Mouse (Mus musculus): Measurements from ENCODE around the gene Epha10. TPM values are rescaled to one million over a fixed set of nuclear protein-coding genes. Genes with fewer than 3 reads are reported as not detected.
A peak's percentile ranks its signal among the peaks of the same experiment; 100 is the strongest.

Epha10 gene
- polyA plus RNA-seq, 1 experiment from 2014 or later = 9.3 TPM

GRCm38 (mm10) chr4:124850933-124851658 lies 29.6 kb upstream of the Epha10 start, which contains the start of gene 1110065P20Rik:
1110065P20Rik (minus strand) TSS chr4:124851196.
- Histone ChIP-seq H3K4me2 (ENCODE audit: low read depth, low read length) (peak within 1 kb of the TSS; percentile 86), H3K36me3 (ENCODE audit: control insufficient read depth, insufficient read depth, low read length) (peaks cover 18% of the 10 kb centered on the region), H3K9ac (replicated peaks; ENCODE audit: low read depth, low read length) (peak within 1 kb of the TSS; percentile 86), H3K4me3 (ENCODE audit: low read depth, low read length) (peak within 1 kb of the TSS; percentile 93), H3K9me3 (ENCODE audit: control insufficient read depth, low read length) (no peaks in the 10 kb centered on the region), H3K4me1 (ENCODE audit: control insufficient read depth, insufficient read depth, low read length) (peaks cover 28% of the 10 kb centered on the region), H3K27me3 (ENCODE audit: control insufficient read depth, insufficient read depth, low read length) (no peaks in the 10 kb centered on the region), H3K27ac (ENCODE audit: low read depth, low read length) (peak within 1 kb of the TSS; percentile 95)
- peak; percentile 47 for ATAC-seq (ENCODE audit: low read depth)
- WGBS = under 1% methylated on average over 74 of the region's 75 CpGs

DNA sequence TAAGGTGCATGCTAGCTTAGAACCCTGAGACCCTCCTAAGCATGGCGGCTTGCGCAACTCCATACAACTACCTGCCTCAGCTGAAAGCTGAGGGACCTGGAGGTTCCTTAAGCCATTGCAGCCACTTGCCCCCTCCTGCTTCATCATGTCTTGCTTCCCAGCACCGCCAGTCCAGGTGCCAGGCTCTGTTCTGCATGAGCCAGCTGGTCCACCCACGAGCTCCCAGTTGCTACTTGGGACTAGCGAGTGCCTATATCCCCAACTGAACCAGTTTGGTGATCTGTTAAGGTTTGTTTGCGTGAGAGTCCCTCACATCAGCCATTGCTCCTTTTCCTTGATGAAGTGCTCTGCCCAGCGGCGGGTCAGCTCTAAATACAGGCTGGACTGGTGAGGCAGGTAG lies 24.4 kb upstream of the Epha10 start:
- H3K4me3 ChIP-seq (ENCODE audit: low read depth, low read length) = no peak overlapping the region
- H3K27me3 ChIP-seq (ENCODE audit: control insufficient read depth, insufficient read depth, low read length) = no peaks in the 10 kb centered on the region
- 95% methylated on average over 8 of the region's 8 CpGs for WGBS
- no peak overlapping the region for H3K27ac ChIP-seq (ENCODE audit: low read depth, low read length)
- H3K9me3 ChIP-seq (ENCODE audit: control insufficient read depth, low read length) = no peaks in the 10 kb centered on the region
- peaks cover 20% of the 10 kb centered on the region for H3K4me1 ChIP-seq (ENCODE audit: control insufficient read depth, insufficient read depth, low read length)
- ATAC-seq (ENCODE audit: low read depth) = no peak
- no peak overlapping the region for H3K9ac ChIP-seq (replicated peaks; ENCODE audit: low read depth, low read length)
- H3K36me3 ChIP-seq (ENCODE audit: control insufficient read depth, insufficient read depth, low read length) = peaks cover 42% of the 10 kb centered on the region
- H3K4me2 ChIP-seq (ENCODE audit: low read depth, low read length) = no peak overlapping the region

GRCm38 (mm10) chr4:124858370-124858769 lies 22.3 kb upstream of the Epha10 start:
- no peak overlapping the region for H3K27ac ChIP-seq (ENCODE audit: low read depth, low read length)
- H3K4me3 ChIP-seq (ENCODE audit: low read depth, low read length) = no peak overlapping the region
- H3K9me3 ChIP-seq (ENCODE audit: control insufficient read depth, low read length) = no peaks in the 10 kb centered on the region
- no peak for ATAC-seq (ENCODE audit: low read depth)
- H3K4me2 ChIP-seq (ENCODE audit: low read depth, low read length) = no peak overlapping the region
- peaks cover 18% of the 10 kb centered on the region for H3K4me1 ChIP-seq (ENCODE audit: control insufficient read depth, insufficient read depth, low read length)
- H3K9ac ChIP-seq (replicated peaks; ENCODE audit: low read depth, low read length) = no peak overlapping the region
- 78% methylated on average over 5 of the region's 5 CpGs for WGBS
- H3K27me3 ChIP-seq (ENCODE audit: control insufficient read depth, insufficient read depth, low read length) = no peaks in the 10 kb centered on the region
- H3K36me3 ChIP-seq (ENCODE audit: control insufficient read depth, insufficient read depth, low read length) = peaks cover 42% of the 10 kb centered on the region

- 21% methylated on average over 7 of the region's 7 CpGs for WGBS
- H3K27ac ChIP-seq (ENCODE audit: low read depth, low read length) = no peak overlapping the region
- H3K4me3 ChIP-seq (ENCODE audit: low read depth, low read length) = peak overlapping the region; percentile 78
- H3K4me2 ChIP-seq (ENCODE audit: low read depth, low read length) = peak overlapping the region; percentile 90
- H3K4me1 ChIP-seq (ENCODE audit: control insufficient read depth, insufficient read depth, low read length) = peaks cover 15% of the 10 kb centered on the region
- peaks cover 30% of the 10 kb centered on the region for H3K36me3 ChIP-seq (ENCODE audit: control insufficient read depth, insufficient read depth, low read length)
- H3K9me3 ChIP-seq (ENCODE audit: control insufficient read depth, low read length) = no peaks in the 10 kb centered on the region
- no peak for ATAC-seq (ENCODE audit: low read depth)
- no peaks in the 10 kb centered on the region for H3K27me3 ChIP-seq (ENCODE audit: control insufficient read depth, insufficient read depth, low read length)
- peak overlapping the region; percentile 22; the same call in 1 of the 2 replicates for H3K9ac ChIP-seq (replicated peaks; ENCODE audit: low read depth, low read length)
Measured at GRCm38 (mm10) chr4:124860446-124860845, 20.3 kb upstream of the Epha10 start.

- H3K27ac ChIP-seq (ENCODE audit: low read depth, low read length) = peak within 1 kb of the TSS; percentile 82
- peak within 1 kb of the TSS; percentile 88 for H3K9ac ChIP-seq (replicated peaks; ENCODE audit: low read depth, low read length)
- H3K4me2 ChIP-seq (ENCODE audit: low read depth, low read length) = peak within 1 kb of the TSS; percentile 90
- no peaks in the 10 kb centered on the region for H3K9me3 ChIP-seq (ENCODE audit: control insufficient read depth, low read length)
- peak within 1 kb of the TSS; percentile 78 for H3K4me3 ChIP-seq (ENCODE audit: low read depth, low read length)
- H3K4me1 ChIP-seq (ENCODE audit: control insufficient read depth, insufficient read depth, low read length) = peaks cover 15% of the 10 kb centered on the region
- WGBS = 2% methylated on average over 49 of the region's 77 CpGs
- peaks cover 19% of the 10 kb centered on the region for H3K36me3 ChIP-seq (ENCODE audit: control insufficient read depth, insufficient read depth, low read length)
- no peaks in the 10 kb centered on the region for H3K27me3 ChIP-seq (ENCODE audit: control insufficient read depth, insufficient read depth, low read length)
- ATAC-seq (ENCODE audit: low read depth) = peak; percentile 67
Measured at GRCm38 (mm10) chr4:124861283-124862188, 19.2 kb upstream of the Epha10 start, which contains the start of gene Maneal. Maneal (minus strand) TSS chr4:124862171.

DNA sequence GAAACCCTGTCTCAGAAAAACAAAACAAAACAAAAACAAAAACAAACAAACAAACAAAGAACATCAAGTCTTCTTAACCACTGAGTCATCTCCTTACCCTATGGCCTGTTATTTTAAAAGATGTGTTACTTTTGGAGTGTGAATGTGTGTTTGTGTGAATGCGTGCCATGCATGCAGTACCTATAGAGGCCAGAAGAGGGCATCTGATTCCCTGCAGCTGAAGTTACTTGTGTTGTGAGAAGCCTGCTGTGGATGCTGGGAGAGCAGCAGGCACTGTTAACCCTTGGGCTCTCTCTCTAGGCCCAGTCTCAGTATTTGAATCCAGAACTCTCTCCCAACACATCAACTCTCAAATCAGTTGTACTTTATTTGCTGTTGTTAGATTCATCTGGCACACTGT lies 8.0 kb upstream of the Epha10 start:
- Histone ChIP-seq H3K36me3 (ENCODE audit: control insufficient read depth, insufficient read depth, low read length) (no peaks in the 10 kb centered on the region), H3K27ac (ENCODE audit: low read depth, low read length) (no peak overlapping the region), H3K9me3 (ENCODE audit: control insufficient read depth, low read length) (no peaks in the 10 kb centered on the region), H3K9ac (replicated peaks; ENCODE audit: low read depth, low read length) (no peak overlapping the region), H3K27me3 (ENCODE audit: control insufficient read depth, insufficient read depth, low read length) (no peaks in the 10 kb centered on the region), H3K4me2 (ENCODE audit: low read depth, low read length) (no peak overlapping the region), H3K4me1 (ENCODE audit: control insufficient read depth, insufficient read depth, low read length) (no peaks in the 10 kb centered on the region), H3K4me3 (ENCODE audit: low read depth, low read length) (no peak overlapping the region)
- no peak for ATAC-seq (ENCODE audit: low read depth)
- WGBS = 92% methylated on average over 1 of the region's 1 CpGs

DNA sequence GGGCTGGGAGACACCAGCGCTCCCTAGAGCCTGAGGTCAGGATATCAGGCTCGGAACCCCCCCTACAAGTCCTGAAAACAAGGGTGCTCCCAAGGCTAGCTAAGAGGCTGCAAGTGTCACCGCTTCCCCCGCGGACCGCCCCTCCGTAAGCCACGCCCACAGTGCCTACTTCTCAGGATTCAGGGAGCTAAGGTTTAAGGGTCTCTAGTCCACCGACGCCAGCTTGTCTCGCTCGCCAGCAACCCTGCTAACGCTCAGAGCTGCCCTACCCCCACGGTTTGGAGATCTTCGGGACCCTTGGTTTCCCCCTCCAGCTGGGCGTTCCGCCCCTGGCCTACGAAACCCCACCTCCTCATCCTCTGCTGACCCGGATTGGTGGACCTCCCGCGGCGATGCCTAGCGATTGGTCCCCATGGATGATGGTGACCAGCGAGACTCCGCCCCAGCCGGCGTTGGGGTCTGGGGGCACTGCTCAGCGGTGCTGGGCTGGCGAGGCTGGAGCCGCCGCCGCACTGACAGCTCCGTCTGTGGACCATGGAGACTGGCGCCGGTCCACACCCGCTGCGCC lies 726 bp downstream of the Epha10 start:
- Histone ChIP-seq H3K4me3 (ENCODE audit: low read depth, low read length) (peak overlapping the region; percentile 42), H3K9me3 (ENCODE audit: control insufficient read depth, low read length) (no peaks in the 10 kb centered on the region), H3K9ac (replicated peaks; ENCODE audit: low read depth, low read length) (peak overlapping the region; percentile 55), H3K36me3 (ENCODE audit: control insufficient read depth, insufficient read depth, low read length) (no peaks in the 10 kb centered on the region), H3K27ac (ENCODE audit: low read depth, low read length) (no peak overlapping the region), H3K4me2 (ENCODE audit: low read depth, low read length) (peak overlapping the region; percentile 65), H3K4me1 (ENCODE audit: control insufficient read depth, insufficient read depth, low read length) (0 out of 2 replicates have a peak, but pooled peaks cover 7% of the 10 kb centered on the region), H3K27me3 (ENCODE audit: control insufficient read depth, insufficient read depth, low read length) (no peaks in the 10 kb centered on the region; the same call in 1 of the 2 replicates)
- ATAC-seq (ENCODE audit: low read depth) = peak; percentile 96
- under 1% methylated on average over 37 of the region's 37 CpGs for WGBS

DNA sequence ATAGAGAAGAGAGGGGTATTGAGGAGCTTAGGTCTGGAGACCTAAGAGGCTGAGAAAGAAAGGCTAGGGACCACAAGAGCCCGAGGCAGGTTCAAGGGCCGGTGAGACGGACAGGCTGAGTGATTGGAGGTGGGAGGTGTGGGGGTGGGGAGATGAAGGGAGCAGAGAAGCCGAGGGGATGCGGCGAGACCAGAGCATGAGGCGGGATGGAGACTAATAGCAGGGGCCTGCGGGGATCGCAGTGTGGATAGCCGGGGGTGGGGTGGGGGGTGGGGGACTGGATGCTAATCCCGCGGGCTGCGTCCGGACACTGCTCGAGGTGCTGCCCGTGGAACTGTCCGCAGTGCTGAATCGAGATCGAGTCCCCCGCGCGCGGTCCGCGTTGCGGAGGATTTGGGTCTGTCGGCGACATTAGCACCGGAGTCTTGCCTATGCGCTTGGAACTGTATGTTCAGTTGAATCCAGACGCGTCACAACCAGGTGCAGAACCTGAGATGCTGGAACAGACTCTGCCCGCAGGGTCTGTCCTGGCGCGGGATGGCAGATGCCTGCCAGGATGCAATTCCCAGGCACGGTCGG lies 1.5 kb downstream of the Epha10 start:
- no peaks in the 10 kb centered on the region; the same call in 1 of the 2 replicates for H3K27me3 ChIP-seq (ENCODE audit: control insufficient read depth, insufficient read depth, low read length)
- no peaks in the 10 kb centered on the region for H3K9me3 ChIP-seq (ENCODE audit: control insufficient read depth, low read length)
- H3K4me2 ChIP-seq (ENCODE audit: low read depth, low read length) = peak overlapping the region; percentile 65
- ATAC-seq (ENCODE audit: low read depth) = peak; percentile 30
- WGBS = 1% methylated on average over 28 of the region's 37 CpGs
- 0 out of 2 replicates have a peak, but pooled peaks cover 7% of the 10 kb centered on the region for H3K4me1 ChIP-seq (ENCODE audit: control insufficient read depth, insufficient read depth, low read length)
- peak overlapping the region; percentile 22; the same call in 1 of the 2 replicates for H3K27ac ChIP-seq (ENCODE audit: low read depth, low read length)
- H3K4me3 ChIP-seq (ENCODE audit: low read depth, low read length) = peak overlapping the region; percentile 42
- no peaks in the 10 kb centered on the region for H3K36me3 ChIP-seq (ENCODE audit: control insufficient read depth, insufficient read depth, low read length)
- peak overlapping the region; percentile 55 for H3K9ac ChIP-seq (replicated peaks; ENCODE audit: low read depth, low read length)
